Mouse (Mus musculus) heart, embryonic 15.5 days (tissue): ENCODE data around the gene Mesd. TPM values are rescaled to one million over a fixed set of nuclear protein-coding genes. Genes with fewer than 3 reads are reported as not detected.

Experiments
- ATAC-seq: fragments of 200-750 bp; cut with Nextera tagmentation; replicated peaks from 2 replicates; pipeline ENCODE4 v1.8.0; 2017; ENCODE audit warnings: low read depth, moderate TSS enrichment; ENCODE audit not compliant: insufficient number of reproducible peaks, insufficient read depth, low FRiP score
- H3K27ac ChIP-seq: fragments of 300-500 bp; sonication (generic); 2 replicates; pipeline ENCODE4 v1.5.1; 2015; ENCODE audit warnings: mild to moderate bottlenecking, inconsistent platforms
- H3K27me3 ChIP-seq: fragments of 300-500 bp; sonication (generic); 2 replicates; pipeline ENCODE4 v1.6.1; 2015; ENCODE audit warnings: inconsistent platforms
- H3K36me3 ChIP-seq: fragments of 300-500 bp; sonication (generic); 2 replicates; pipeline ENCODE4 v1.6.1; 2015; ENCODE audit warnings: mild to moderate bottlenecking, inconsistent platforms
- H3K4me1 ChIP-seq: fragments of 300-500 bp; sonication (generic); replicated peaks from 2 replicates; pipeline ENCODE4 v1.6.1; 2015; ENCODE audit warnings: inconsistent platforms
- H3K4me2 ChIP-seq: fragments of 300-500 bp; sonication (generic); 2 replicates; pipeline ENCODE4 v1.6.1; 2015; ENCODE audit warnings: inconsistent platforms, mild to moderate bottlenecking, moderate library complexity
- H3K4me3 ChIP-seq: fragments of 300-500 bp; sonication (generic); 2 replicates; pipeline ENCODE4 v1.5.1; 2015; ENCODE audit warnings: mild to moderate bottlenecking, inconsistent platforms
- H3K9ac ChIP-seq: fragments of 300-500 bp; sonication (generic); 2 replicates; pipeline ENCODE4 v1.6.1; 2015; ENCODE audit warnings: mild to moderate bottlenecking, inconsistent platforms
- H3K9me3 ChIP-seq: fragments of 300-500 bp; sonication (generic); replicated peaks from 2 replicates; pipeline ENCODE4 v1.6.1; 2016; ENCODE audit warnings: inconsistent platforms
- WGBS: fragments of 180-500 bp; shearing (Covaris S2); methylation state at CpG from one replicate; pipeline ENCODE4 v1.1.7; 2015; ENCODE audit warnings: mixed read lengths; 5-methylcytosine and 5-hydroxymethylcytosine counted together
- polyA plus RNA-seq: library from polyadenylated mRNA; unstranded; fragments of >200 nt; fragmentation: Nextera tagmentation; extraction: Ambion mirVana; gene quantifications from 2 replicates; pipeline ENCODE4 v1.2.1, GENCODE M21; 2015

Mesd gene
- polyA plus RNA-seq, 1 experiment from 2014 or later, result 77.1 TPM

DNA sequence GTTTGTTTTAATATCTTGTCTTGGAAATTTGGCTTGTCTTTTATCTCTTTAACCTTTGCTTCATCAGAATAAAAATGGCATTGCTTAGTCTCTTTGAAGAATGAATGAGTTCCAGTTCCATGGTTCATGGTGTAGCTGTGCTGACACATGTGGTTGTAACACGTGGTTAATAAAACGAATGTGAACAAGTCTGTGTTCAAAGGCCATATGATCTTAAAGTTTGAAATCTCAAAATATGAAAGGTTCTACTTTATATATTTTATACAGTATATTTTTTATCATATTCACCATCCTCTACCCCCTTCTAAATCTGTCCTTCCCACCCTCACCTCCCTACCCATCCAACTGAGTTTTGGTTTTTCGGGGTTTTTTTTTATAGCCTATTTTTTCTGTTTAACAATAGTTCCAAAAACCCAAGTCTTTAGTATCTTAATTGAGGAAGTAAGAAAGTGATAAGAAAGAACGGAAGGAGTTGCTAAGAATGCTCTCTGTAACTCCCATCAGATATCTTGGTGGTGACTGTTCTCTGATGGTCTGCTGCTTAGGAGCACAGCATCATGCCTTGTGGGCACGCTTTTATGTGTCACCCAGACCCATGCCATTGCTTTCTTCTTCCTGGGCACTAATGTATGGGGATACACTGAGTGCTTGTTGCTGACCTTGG, 11.9 kb downstream of the Mesd start:
- no peaks in the 10 kb centered on the region for H3K27me3 ChIP-seq
- H3K36me3 ChIP-seq, result peaks cover 60% of the 10 kb centered on the region
- no peak overlapping the region for H3K9ac ChIP-seq
- no peak overlapping the region for H3K4me2 ChIP-seq
- 79% methylated on average over 5 of the region's 5 CpGs for WGBS
- no peaks in the 10 kb centered on the region for H3K9me3 ChIP-seq
- peaks cover 17% of the 10 kb centered on the region for H3K4me1 ChIP-seq
- H3K4me3 ChIP-seq, result no peak overlapping the region
- no peak for ATAC-seq
- H3K27ac ChIP-seq, result no peak overlapping the region

DNA sequence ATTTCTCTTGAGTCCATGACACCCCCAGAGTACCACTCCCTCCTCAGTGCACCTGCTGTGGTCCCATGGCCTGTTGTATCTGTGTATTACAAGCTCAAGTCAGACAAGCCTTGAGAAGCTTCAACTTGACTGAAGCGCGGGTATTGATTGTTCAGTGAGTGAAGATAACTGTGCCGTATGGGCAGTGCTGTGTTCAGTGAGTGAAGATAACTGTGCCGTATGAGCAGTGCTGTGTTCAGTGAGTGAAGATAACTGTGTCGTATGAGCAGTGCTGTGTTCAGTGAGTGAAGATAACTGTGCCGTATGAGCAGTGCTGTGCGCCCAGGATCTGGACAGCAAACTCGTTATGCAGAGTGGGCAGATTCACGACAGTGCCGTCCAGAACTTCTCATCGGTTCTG, 14.0 kb downstream of the Mesd start:
- Histone ChIP-seq H3K9me3 (no peaks in the 10 kb centered on the region), H3K27me3 (no peaks in the 10 kb centered on the region), H3K4me3 (no peak overlapping the region), H3K27ac (no peak overlapping the region), H3K4me1 (peaks cover 11% of the 10 kb centered on the region), H3K9ac (no peak overlapping the region), H3K36me3 (peaks cover 60% of the 10 kb centered on the region), H3K4me2 (no peak overlapping the region)
- no peak for ATAC-seq
- WGBS, result 77% methylated on average over 11 of the region's 11 CpGs

DNA sequence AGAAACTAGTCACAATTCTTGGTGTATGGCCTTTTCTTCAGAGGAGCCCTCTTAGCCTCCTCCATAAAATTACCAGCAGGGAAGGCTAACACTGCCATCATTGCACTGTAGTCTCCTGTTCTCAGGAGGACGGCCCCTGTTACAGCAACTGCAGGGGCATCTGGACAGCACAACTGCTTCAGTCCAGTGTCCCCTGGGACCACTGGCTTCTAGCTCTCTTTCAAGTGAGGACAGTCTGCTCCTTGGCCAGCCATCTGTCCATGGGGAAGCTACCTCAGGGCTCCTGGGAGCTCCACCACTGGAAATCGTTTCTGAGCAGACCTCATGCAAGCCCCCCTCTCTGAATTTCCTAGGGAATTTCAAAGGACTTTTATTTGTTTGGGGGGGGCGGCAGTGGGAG, 16.3 kb downstream of the Mesd start:
- Histone ChIP-seq H3K4me1 (peaks cover 4% of the 10 kb centered on the region; the same call in 1 of the 2 replicates), H3K4me2 (no peak overlapping the region), H3K9me3 (no peaks in the 10 kb centered on the region), H3K27ac (no peak overlapping the region), H3K4me3 (no peak overlapping the region), H3K27me3 (no peaks in the 10 kb centered on the region), H3K9ac (no peak overlapping the region), H3K36me3 (peaks cover 49% of the 10 kb centered on the region)
- WGBS, result 63% methylated on average over 3 of the region's 3 CpGs
- ATAC-seq, result no peak

DNA sequence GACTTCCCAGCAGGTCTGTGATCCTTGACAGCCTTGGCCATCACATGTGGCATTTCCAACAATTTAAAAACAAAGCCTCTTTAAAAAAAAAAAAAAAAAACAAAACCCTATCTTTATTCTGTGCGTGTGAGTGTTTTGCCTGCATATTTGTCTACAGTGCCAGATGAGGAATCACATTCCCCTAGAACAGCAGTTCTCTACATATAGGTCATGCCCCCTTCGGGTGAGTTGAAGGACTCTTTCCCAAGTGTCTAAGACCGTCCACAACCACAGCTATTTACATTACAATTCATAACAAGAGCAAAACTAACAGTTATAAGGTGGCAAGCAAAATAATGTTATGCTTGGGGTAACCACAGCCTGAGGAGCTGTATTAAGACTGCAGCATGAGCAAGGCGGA, 17.2 kb downstream of the Mesd start:
- H3K36me3 ChIP-seq, result peaks cover 42% of the 10 kb centered on the region
- H3K9ac ChIP-seq, result no peak overlapping the region
- no peak overlapping the region for H3K4me3 ChIP-seq
- ATAC-seq, result no peak
- H3K9me3 ChIP-seq, result no peaks in the 10 kb centered on the region
- H3K4me1 ChIP-seq, result peaks cover 4% of the 10 kb centered on the region; the same call in 1 of the 2 replicates
- no peak overlapping the region for H3K27ac ChIP-seq
- H3K27me3 ChIP-seq, result no peaks in the 10 kb centered on the region
- no peak overlapping the region for H3K4me2 ChIP-seq
- 74% methylated on average over 4 of the region's 4 CpGs for WGBS

DNA sequence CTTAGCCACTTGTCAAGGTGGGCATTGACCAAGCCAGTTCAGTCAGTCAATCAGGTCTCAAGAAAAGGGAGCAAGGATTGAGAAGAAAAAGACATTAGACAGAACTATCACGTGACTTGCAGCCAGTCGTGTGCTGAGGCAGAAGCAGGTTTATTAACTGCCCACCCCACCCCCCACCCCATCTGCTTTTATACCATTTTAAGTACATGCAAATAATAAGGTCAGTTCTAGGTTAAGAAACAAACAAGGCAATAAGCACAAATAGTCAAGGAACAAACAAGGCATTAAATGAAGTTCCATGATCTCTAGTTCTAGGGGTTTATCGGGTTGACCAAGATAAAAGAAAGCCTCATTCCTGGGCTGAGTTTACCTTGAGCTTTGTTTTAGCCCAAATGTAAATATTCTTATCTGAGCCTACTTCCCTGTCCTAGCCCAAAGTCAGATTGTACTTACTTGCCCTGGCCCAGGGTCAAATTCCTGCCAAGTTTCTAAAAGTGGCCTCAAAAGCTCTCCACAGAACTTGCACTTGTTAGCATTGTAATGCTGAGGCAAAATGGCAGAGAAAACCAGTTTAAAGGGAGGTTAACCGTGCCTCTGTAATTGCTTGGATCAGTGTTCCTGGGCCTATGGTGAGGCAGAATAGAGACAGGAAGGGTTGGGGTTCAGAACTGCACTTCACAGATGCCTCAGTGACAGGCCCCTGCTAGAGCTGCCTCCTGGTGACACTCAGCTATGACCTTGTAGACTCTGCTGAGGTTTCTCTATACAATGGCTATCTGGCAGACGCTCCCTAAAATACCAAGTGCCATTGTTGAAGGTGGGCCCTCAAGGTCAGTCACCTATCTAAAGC, 18.3 kb downstream of the Mesd start:
- H3K27ac ChIP-seq, result peak overlapping the region; percentile 33; the same call in 1 of the 2 replicates
- no peak overlapping the region for H3K4me2 ChIP-seq
- 48% methylated on average over 5 of the region's 5 CpGs for WGBS

DNA sequence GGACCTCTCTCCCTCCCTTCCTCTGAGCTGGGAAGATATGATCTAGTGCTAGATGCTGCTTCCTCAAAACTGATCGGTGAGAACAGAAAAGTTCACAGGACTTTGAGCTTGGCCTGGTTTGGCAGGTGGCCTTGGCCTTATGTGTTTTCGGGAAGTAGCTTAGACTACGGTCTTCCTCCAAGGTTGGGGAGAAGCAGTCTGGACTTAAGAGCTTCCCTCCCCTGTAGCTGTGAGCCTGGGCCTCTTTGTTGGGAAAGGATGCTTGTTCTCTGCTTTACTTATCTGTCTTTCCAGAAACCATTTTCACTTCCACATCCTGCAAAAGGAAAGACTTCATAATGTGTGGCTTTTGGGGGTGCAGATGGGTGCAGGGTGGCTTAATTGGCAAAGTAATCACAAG, 20.6 kb downstream of the Mesd start:
- Histone ChIP-seq H3K9me3 (no peaks in the 10 kb centered on the region), H3K4me1 (peaks cover 4% of the 10 kb centered on the region; the same call in 1 of the 2 replicates), H3K9ac (no peak overlapping the region), H3K27me3 (no peaks in the 10 kb centered on the region), H3K27ac (no peak overlapping the region), H3K36me3 (peaks cover 12% of the 10 kb centered on the region), H3K4me3 (no peak overlapping the region), H3K4me2 (no peak overlapping the region)
- WGBS, result 77% methylated on average over 3 of the region's 3 CpGs
- ATAC-seq, result no peak

More for the DNA sequence above, 18.3 kb downstream of the Mesd start:
- ATAC-seq, result no peak
- no peaks in the 10 kb centered on the region for H3K9me3 ChIP-seq
- H3K27me3 ChIP-seq, result no peaks in the 10 kb centered on the region
- H3K4me3 ChIP-seq, result no peak overlapping the region
- peaks cover 35% of the 10 kb centered on the region for H3K36me3 ChIP-seq
- no peak overlapping the region for H3K9ac ChIP-seq
- H3K4me1 ChIP-seq, result peaks cover 4% of the 10 kb centered on the region; the same call in 1 of the 2 replicates

DNA sequence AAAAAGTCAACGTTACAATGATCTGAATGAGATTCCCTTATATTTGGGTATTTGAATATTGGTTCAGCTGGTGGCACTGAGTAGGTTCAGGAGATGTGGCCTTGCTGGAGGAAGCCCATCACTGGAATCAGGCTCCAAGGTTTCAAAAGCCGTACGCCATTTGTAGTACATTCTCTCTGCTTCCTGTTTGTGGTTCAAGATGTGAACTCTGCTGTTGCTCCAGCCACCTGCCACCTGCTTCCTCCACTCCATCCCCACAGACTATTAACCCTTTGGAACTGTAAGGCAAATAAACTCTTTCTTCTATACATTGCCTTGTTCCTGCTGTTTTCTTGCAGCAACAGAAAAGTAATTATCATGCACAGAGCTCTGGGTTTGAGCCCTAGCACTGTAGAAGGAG, 27.6 kb downstream of the Mesd start:
- Histone ChIP-seq H3K4me2 (no peak overlapping the region), H3K4me1 (no peaks in the 10 kb centered on the region), H3K27ac (no peak overlapping the region), H3K9me3 (no peaks in the 10 kb centered on the region), H3K36me3 (no peaks in the 10 kb centered on the region), H3K4me3 (no peak overlapping the region), H3K27me3 (no peaks in the 10 kb centered on the region), H3K9ac (no peak overlapping the region)
- WGBS, result 75% methylated on average over 3 of the region's 3 CpGs
- no peak for ATAC-seq

DNA sequence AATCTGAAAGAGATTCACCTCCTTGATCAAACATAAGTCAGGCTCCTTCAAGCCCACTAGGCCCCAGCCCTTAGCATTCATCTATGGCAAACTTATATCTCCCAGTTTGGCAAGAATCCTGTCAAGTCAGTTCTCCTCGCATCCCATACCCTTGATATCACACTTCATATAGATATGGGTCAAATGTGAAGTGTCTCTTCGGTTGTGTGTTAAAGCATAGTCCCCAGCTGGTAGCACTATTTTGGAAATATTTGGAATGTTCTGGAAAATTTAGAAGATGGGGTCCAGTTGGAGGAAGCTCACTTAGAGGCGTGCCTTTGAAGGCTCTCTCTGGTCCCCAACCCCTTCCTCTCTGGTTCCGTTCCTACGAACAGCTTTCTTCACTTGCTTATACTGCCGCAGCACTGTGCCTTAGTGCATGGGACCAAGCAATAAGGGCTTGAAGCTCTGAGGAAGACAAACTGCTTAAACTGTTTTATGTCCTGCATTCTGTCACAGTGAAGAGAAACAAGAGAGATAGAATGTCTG, 29.2 kb downstream of the Mesd start:
- H3K27ac ChIP-seq, result no peak overlapping the region
- no peaks in the 10 kb centered on the region for H3K36me3 ChIP-seq
- no peak overlapping the region for H3K4me2 ChIP-seq
- H3K4me1 ChIP-seq, result no peaks in the 10 kb centered on the region
- WGBS, result 82% methylated on average over 6 of the region's 6 CpGs
- H3K9me3 ChIP-seq, result no peaks in the 10 kb centered on the region
- no peaks in the 10 kb centered on the region for H3K27me3 ChIP-seq
- no peak overlapping the region for H3K4me3 ChIP-seq
- H3K9ac ChIP-seq, result no peak overlapping the region
- no peak for ATAC-seq

DNA sequence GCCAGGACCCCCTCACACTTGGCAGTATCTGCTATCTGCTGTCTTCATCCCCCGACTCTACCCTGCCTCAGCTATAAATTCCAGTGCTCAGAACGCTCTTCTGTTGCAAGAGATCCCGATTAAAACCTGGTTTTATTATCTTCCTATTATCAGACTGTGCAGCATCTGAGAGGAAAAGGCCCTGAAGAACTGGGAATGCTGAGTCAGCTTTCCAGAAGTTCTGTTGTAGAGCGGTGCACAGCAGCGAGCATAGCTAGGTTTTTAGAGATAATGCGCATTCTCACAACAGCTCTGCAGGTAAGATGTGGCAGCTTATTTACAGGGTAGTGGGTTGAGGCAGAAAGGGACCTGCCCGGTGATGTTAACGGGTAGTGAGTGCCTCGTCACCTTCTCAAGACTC, 29.7 kb downstream of the Mesd start:
- H3K4me2 ChIP-seq, result no peak overlapping the region
- WGBS, result 63% methylated on average over 9 of the region's 9 CpGs
- no peaks in the 10 kb centered on the region for H3K36me3 ChIP-seq
- no peak overlapping the region for H3K4me3 ChIP-seq
- no peaks in the 10 kb centered on the region for H3K9me3 ChIP-seq
- no peak for ATAC-seq
- H3K4me1 ChIP-seq, result no peaks in the 10 kb centered on the region
- no peak overlapping the region for H3K27ac ChIP-seq
- H3K27me3 ChIP-seq, result no peaks in the 10 kb centered on the region
- H3K9ac ChIP-seq, result no peak overlapping the region

DNA sequence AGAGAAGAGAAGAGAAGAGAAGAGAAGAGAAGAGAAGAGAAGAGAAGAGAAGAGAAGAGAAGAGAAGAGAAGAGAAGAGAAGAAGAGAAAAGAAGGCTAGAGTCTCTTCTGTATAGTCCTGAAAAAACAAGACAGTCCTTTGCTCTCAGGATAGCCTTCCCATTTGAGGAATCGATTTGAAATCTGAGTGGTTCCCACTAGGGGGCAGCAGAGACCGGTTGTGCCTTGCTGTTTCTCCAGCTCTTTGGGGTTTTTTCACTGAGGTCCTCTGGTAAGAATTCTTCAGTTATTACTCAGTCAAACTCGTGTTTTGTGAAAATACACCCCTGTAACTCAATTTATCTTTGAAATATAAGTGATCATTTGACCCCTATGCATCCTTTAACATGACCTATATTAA, 30.3 kb downstream of the Mesd start:
- ATAC-seq, result no peak
- no peaks in the 10 kb centered on the region for H3K36me3 ChIP-seq
- 2% methylated on average over 3 of the region's 3 CpGs for WGBS

DNA sequence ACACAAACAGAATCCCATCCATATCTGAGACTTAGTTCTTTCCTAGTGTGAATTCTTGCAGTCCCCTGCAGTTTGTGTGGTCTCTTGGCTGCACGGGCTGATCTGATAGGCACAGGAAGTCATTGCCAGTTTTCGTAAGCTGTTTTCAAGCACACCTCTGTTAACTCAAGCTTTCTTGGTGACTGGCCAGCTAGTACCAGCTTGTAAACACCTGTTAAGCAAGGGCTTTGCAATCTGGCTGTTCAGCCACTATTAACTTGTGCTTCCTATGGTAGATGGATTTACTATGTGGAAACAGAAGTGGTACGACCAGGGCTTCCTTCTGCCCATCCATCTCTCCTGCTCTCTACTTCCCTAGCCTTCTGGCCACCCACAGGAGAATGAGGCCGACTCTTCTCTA, 36.0 kb downstream of the Mesd start:
- WGBS, result 55% methylated on average over 4 of the region's 4 CpGs
- no peak overlapping the region for H3K27ac ChIP-seq
- H3K27me3 ChIP-seq, result no peaks in the 10 kb centered on the region
- no peak overlapping the region for H3K9ac ChIP-seq
- no peak overlapping the region for H3K4me2 ChIP-seq
- 0 out of 2 replicates have a peak, but pooled peaks cover 3% of the 10 kb centered on the region for H3K4me1 ChIP-seq
- no peak overlapping the region for H3K4me3 ChIP-seq
- H3K9me3 ChIP-seq, result no peaks in the 10 kb centered on the region
- H3K36me3 ChIP-seq, result no peaks in the 10 kb centered on the region
- ATAC-seq, result no peak

More for the DNA sequence above, 30.3 kb downstream of the Mesd start:
- H3K4me3 ChIP-seq, result no peak overlapping the region
- no peak overlapping the region for H3K27ac ChIP-seq
- H3K4me2 ChIP-seq, result no peak overlapping the region
- no peaks in the 10 kb centered on the region for H3K27me3 ChIP-seq
- H3K4me1 ChIP-seq, result no peaks in the 10 kb centered on the region
- H3K9ac ChIP-seq, result no peak overlapping the region
- H3K9me3 ChIP-seq, result no peaks in the 10 kb centered on the region
